Mouse (Mus musculus) ZHBTc4 (cell line): ENCODE measurements around the gene Smpd2.

Experiments used
- DNase-seq: peaks from one replicate; pipeline ENCODE4 v3.0.0-alpha.2; 2011; ENCODE audit warnings: low read depth, low spot score

Smpd2 gene

DNA sequence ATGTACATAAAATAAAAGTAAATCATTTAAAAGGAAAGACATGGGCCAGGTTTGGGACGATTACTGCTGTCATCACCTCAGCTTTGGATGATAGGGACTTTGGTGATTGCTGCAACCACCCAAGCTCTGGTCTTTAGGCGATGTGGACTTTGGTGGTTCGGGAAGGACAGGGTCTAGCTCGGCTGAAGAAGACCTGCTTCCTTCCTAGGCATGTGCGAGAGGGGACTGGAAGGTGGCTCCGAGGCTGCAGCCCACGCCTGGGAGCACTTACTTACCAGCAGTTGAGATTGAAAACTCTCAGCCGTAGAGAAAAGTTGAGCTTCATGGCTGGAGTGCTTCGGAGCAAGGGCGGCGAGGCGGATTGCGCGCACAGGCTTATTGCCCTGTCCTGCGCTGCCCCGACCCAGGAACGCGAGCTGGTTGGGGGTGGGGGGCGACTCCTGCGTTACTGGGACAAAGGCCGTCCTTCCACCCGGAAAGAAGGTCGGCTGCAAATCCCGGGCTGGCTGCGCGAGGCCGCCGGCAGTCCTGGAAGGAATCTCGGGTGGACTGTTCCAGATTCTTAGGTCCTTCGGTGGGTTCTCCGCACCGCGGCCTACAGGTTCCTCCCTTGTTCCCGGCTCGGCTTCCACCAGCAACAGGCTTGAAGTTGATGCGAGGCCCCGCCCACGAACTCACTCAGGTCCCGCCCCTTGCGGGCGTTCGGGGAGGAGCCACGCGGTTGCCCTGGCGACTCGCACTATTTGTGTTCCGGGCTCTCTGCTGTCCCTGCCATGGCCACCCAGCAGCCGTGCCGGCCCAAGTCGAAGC lies at the start of gene Smpd2, which contains the start of gene Ppil6:
Smpd2 (minus strand) TSS at position 662 of the 810 bp plus-strand sequence.
Ppil6 (plus strand) TSS at position 732 of the 810 bp plus-strand sequence.
- peak; percentile 96 for DNase-seq

DNA sequence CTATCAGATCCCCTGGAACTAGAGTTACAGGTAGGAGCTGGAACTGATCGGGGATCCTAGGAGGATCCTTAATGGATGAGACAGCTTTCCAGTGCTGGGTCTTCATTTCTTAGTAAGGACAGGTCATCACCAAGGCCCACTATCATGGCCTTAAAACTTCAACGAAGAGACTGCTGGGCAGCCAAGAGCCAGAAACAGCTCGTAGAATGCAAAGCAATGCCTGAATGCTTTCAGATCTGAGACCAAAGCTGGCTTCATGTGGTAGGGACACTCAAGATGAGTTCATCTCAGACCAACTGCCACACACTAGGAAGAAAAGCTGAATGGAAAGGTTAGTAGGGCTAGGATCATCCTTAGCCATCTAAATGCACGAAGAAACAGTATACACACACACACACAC lies 48.8 kb upstream of the Smpd2 start:
- no peak for DNase-seq

DNA sequence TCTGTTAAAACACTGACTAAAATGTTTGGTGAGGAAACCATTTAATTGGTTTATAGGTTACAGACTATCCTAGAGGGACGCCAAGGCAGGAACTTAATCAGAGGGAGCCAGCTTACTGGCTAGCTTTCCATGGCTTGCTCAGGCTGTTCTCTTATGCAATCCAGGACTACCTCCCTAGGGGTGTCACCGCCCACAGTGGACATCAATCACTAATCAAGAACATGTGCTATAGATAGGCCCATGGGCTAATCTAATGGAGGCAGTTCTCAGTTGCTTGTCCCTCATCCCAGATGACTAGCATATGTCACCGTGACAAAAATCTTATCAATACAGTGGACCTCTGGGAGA lies 47.8 kb upstream of the Smpd2 start:
- no peak for DNase-seq

DNA sequence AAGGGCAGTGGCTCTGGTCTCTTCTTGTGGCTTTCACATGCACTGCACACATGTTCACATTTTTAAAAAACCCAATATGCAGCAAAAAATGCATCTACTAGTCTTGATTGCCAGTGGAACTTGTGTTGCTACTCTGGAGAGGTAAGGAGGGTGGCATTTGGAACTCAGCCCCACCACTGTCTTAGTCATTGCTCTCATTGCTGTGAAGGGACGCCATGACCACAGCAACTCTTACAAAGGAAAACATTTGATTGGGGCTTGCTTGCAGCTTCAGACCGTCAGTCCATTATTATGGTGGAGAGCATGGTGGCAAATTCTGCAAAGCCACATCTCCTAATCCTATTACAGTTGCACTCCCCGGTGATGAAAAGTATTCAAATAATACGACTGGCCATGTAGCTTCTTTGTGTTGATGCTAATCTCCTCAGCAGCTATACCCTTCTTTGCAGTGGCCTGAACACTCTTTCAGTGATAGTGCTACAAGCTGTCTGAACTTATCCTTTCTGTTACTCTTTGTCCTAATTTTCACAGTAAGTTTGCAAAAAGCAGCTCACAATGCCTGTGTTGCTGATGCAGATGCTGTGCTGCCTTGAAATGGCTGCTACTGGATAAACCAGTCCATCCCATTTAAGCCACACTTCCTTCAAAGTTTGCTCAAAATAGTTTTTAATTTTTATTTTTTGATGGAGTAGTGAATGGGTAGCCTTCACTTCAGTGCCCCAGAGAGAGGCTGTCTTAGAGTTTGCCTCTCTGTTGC lies 47.2 kb upstream of the Smpd2 start:
- no peak for DNase-seq

DNA sequence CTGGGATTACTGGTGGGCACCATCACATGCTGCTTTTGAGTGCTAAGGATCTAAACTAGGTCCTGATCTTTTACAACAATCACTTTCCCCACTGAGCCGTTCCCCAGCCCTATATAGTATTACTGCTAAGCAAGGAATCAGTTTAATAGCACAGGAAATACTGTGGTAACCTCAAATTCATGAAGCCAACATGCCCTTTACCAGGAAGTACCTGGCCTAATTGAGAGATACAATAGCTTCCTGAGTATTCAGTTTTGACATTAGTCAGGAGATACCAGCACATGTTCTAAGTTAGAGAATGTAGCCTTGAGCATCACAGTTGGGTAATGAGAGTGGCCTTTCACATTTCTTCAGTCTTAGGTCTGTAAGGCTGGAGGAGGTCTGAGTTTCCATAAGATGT lies 46.5 kb upstream of the Smpd2 start:
- DNase-seq, result no peak

DNA sequence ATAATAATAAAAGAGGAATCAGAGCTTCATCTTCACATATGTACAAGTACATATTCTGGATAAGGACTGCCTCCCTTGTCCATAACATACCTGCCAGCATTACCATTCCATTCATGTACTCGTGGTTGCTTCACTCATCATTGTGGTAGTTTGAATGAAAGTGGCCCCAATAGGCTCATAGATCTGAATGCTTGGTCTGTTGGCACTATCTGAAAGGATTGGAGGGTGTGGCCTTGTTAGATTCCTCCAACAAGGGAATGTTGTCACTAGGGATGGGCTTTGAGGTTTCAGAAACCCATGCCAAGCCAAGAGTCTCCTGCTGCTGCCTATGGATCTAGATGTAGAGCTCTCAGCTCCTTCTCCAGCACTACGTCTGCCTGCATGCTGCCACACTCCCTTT lies 45.8 kb upstream of the Smpd2 start:
- DNase-seq, result peak; percentile 34

DNA sequence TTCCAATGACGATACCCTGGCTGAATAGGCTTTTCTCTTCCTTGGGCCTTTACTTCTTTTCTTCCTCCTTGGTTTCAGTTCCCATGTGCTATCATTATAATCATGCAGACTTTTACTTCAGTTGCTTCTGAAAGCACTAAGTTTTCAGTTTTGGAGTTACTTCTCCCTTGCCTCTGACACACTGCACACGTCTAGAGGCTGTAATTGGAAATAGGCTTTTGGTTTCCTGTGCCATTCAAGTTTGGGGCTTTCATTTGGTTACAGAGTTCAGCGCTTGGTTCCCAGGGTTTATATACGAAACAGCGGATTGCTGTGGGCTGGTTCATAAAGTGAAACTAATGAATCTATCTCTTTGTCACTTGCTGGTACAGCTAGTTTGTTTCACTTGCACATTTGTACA lies 39.8 kb upstream of the Smpd2 start:
- DNase-seq, result no peak

DNA sequence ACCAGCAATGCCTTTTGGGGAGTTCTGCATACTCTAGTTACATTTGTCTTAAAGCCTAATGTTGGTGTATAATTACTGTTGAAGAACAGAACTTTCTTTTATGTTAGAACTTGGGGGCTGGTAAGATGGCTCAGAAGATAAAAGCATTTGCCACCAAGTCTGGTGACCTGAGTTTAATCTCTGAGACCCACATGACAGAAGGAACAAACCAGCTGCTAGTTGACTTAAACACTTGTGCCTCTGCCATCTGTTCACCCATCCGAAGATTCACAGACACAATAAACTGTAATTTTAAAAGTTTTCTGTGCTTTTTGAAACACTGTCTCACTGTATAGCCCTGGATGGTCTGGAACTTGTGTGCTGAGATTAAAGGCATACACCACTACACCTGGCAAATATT lies 35.5 kb upstream of the Smpd2 start:
- DNase-seq, result no peak

DNA sequence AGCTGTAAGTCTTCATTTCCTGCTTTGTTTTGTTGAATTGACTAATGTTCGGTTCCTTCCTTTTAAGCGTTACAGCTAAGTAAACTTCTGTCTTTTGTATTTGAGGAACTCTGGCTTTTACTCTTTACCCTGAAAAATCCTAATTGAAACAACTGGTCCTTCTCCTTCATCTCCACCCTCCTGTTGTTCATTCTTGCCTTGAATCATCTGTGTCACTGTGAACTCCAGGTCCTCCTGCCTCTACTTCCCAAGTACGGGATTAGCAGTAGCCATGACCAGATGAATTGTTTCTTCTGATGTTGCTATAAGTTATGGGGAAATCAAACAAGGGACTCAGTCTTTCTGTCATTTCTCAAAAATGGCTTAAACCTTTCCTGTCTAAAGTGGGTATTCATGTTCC lies 33.2 kb upstream of the Smpd2 start:
- DNase-seq, result no peak

DNA sequence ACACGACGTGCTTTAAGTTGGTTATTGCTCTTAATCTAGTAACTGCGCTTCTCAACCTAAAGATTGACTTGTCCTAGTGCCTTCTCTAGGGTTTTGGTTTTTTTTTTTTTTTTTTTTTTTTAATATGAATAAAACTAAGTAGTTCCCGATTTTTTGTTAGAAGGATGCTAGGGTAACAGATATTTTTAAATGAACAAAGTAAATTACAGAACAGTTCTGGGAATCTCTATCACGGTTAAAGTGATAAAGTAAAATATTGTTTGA lies 30.2 kb upstream of the Smpd2 start:
- no peak for DNase-seq

DNA sequence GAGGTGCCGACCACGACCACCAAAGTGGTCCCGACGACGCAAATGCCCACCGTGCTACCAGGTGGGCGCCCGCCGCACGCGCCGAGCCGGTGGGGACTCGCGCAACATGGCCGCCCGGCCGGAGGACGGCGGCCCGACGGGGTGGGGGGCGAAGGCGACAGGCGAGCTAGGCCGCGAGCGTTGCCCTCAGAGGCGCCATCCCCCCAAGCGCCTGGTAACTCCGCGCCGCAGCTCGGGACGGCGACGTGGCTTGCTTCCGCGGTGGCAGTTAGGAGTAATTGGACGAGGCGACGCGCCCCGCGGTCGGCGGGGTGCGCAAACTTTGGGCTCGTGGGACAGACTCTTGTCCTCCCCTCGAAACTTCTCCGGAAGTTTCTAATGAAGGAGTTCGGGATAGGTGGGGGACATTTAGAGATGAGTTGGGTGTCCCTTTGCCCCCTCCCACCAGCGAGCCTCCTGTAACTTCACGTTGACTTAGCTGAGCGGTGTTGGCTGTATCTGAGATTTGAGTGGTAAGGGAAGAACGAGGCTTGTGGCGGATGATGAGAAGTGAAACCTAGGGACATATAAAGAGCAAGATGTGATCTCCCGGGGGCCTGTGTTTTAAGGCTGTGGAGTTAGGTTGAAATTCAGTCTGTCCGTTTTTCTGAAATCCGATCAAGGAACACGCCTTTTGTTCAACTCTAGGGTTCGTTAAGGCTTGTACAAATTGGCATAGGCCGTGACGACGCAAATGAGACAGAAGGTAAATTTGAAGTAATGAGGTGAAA lies 29.7 kb upstream of the Smpd2 start:
- DNase-seq, result peak; percentile 77

DNA sequence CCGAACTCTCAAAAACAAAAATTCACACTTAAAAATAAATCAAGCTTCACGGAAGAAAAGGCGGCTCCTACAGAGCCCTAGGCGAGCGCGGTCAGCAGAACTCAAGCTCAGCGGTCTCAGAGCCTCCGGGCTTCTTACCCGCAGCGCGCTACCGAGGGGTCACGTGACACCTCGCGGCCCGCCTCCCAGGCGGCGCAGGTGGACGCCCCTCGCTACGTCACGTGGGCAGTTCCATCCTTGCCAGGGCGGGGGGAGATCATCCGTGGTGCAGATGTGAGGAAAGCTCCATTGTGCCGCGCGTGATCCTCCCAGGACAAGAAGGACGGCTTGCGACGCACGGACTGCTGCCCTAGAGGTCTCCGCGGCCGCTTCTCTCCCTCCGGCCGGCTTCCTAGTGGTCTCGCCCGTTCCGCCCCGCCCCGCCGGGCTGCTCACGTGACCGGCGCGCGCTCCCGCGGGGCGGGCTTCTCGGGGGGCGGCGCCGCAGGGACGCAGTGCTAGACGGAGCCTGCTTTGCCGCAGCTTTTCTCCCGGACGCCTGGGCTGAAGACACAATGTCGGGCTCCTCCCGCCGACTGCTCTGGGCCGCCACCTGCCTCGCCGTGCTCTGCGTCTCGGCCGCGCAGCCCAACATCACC lies 28.9 kb upstream of the Smpd2 start, which contains the start of gene Cd164:
Cd164 (plus strand) TSS at position 434 of the 638 bp plus-strand sequence.
- peak; percentile 98 for DNase-seq

DNA sequence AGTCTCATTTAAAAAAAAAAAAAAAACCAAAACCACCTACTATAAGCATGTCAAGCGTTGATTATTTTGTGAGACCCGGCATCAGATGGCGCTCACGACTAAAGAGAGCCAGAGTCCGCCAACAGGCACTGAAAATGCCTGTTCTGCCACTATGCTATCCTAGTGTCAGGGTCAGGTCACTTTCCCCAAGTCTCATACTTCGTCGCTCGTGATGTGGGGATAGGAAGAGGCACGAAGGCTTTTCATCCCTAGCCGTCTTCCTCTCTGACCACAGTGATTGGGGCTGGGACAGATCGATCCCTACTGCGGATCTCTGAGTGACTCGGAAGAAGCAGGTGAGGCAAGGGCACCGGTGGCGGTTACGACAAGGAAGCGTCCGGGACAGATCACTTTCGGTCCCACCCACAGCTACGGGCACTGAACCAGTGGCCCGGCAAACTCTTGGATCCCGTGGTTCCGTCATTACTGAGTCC lies 28.4 kb upstream of the Smpd2 start:
- no peak for DNase-seq

DNA sequence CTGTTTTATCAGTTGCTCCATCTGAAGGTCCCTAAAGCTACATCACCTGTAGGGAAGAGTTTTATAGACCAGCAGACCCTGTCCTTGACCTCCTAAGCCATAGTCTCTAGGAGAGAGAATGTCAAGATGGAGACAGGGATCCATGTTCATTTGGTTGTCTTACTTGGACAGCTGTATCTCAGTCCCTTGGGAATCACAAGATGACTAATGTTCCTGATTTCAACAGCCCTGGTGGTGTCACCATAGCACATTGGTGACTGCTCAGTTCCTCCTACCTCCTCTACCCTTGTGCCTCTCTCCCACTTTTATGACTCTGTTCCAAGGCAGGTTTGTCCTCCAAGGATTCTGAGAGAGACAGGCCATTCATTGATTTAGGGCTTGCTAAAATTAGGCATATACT lies 24.8 kb upstream of the Smpd2 start:
- DNase-seq, result no peak

DNA sequence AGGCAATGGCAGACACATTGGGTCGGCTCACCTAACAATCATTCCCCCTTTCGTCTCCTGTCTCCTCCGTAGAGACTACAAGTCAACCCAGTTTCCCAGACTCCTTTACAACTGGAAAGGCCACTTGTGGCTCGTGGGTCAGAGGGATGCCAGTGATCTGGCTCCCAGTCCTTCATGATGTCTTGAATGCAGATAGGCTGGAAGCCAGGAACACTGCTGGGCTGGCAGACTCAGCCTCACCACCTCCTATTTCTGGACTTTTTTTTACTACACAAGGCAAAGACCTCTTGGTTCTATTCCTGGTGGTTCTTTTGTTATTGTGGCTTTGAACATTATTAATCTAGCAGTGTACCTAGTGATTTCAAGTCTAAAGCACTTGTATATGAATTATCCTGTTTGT lies 24.1 kb upstream of the Smpd2 start:
- DNase-seq, result no peak

DNA sequence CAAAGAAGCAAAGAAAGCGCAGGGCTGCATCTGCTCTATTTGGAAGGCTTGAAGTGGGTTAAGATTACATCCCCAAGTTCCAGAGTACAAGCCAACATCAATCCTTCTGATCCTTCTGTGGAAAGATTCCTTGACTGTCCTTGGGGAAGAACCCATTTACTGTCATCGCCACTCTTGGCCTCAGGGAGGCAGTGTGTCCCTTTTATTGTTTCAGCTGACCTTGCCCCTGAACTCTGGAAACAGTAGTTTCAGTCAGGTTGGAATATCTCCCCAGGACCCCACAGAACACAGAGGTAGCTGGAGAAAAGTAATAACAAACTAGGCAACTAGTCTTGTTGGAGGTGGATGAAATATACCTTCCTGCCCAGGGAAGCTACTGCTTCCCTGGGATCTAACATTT lies 19.0 kb upstream of the Smpd2 start:
- peak; percentile 76 for DNase-seq

DNA sequence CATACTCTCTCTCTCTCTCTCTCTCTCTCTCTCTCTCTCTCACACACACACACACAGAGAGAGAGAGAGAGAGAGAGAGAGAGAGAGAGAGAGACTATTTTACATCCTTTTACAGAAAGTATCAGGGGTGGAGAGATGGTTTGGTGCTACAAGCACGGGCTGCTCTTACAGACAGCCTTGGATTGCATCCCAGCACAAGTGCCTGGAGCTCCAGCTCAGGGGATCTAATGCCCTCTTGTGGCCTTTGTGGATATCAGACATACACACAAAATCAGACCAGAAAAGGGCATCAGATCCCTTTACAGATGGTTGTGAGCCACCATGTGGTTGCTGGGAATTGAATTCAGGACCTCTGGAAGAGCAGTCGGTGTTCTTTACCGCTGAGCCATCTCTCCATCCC lies 15.3 kb upstream of the Smpd2 start:
- peak; percentile 93 for DNase-seq

DNA sequence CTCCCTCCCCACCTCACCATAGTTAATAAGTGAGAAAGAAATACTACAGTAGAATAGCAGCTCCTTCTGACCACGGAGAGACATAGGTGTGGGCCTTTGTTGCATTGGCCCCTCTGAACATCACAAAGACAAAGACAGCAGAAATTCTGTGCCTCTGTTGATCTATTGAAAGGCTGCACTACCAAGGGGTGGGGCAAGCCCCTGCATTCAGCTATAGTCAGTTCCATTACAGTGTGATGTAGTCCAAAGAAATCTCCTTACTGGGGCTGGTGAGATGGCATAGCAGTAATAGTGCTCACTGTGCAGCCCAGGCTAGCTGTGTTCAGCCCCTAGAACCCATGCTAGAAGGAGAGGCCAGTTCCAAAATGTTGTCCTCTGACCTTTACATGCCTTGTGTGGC lies 14.8 kb upstream of the Smpd2 start:
- DNase-seq, result peak; percentile 64

DNA sequence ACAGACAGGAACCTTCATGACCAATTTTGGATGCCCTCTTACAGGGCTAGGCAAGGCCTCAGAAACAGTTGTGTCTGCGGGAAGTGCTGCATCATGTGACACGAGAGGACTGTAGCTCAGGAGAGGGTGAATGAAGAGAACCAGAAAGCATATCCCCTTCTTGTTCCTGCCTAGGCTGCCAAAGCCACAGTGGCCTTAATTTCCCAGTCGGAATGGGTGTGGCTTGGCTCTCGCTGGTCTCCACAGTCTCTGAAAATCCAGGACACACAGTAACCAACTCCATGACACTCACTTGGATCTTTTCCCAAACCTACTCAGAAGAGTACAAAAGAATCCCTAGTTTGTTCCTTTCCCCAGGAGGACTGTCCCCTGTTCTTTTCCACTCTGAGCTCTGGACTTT lies 10.8 kb upstream of the Smpd2 start:
- DNase-seq, result peak; percentile 23

DNA sequence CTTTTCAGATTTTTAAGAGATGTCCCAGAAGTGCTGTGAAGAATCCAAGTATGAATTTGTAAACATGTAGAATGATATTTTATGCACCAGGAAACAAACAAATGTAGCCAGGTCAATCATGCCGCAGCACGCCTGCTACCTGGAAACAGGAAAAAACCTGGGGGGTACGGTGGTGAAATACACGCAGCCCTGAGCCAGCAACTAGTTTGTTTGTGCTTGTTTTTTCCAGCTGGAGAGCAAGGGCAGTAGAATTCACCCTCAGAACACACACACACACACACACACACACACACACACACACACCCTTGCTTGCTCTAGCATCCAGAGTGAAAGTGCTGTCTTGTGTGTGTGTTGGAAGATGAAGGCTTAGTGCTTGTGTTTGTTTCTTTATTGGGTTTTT lies 942 bp upstream of the Smpd2 start:
- DNase-seq, result no peak

DNA sequence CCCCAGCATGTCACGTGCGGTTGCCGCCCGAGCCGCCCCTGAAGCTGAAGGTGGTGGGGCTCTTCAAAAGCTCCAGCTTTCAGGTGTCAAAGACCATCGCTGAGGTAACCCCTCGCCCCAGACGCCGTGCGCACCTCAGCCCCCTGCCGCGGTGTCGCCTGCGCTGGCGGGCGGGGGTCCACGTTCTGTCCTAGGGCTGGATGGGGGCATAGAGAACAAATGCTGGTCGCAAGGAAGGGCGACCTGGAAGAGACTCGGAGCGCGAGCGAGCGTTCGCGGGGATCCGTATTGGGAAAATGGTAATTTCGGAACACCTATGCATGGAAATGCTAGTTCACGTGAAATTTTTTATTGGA lies 327 bp upstream of the Smpd2 start:
- DNase-seq, result no peak

DNA sequence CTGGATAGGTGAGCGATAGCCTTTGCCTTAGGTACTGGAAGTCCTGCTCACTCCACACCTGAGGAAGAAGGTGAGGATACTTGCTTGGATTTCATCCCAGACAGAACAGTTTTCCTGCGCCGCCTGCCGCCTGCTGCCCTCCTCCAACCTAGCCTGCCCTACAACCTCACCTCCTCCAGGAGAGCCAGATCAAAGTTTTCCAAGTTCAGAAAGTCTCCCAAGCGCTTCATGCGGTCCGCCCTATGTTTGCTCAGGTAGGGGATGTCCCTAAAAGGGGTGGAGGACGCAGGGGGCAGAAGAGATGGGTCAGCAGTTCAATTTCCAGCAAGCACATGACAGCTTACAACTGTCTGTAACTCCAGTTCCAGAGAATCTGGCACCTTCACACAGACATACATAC lies 875 bp downstream of the Smpd2 start:
- DNase-seq, result no peak
